Mouse (Mus musculus) lung, embryonic 15.5 days (tissue): Measurements from ENCODE around the gene Ankrd40. TPM values are rescaled to one million over a fixed set of nuclear protein-coding genes. Genes with fewer than 3 reads are reported as not detected.

Source experiments
- ATAC-seq: fragments of 200-750 bp; cut with Nextera tagmentation; 2 replicates; pipeline ENCODE4 v1.8.0; 2017; ENCODE audit warnings: moderate number of reproducible peaks, borderline replicate concordance; ENCODE audit not compliant: low FRiP score, low TSS enrichment; ENCODE audit errors: extremely low read depth
- H3K27ac ChIP-seq: fragments of 300-500 bp; sonication (generic); 2 replicates; pipeline ENCODE4 v1.5.1; 2015; ENCODE audit warnings: moderate library complexity, mild to moderate bottlenecking, inconsistent platforms
- H3K27me3 ChIP-seq: fragments of 300-500 bp; sonication (generic); 2 replicates; pipeline ENCODE4 v1.6.1; 2015; ENCODE audit warnings: inconsistent platforms
- H3K36me3 ChIP-seq: fragments of 300-500 bp; sonication (generic); 2 replicates; pipeline ENCODE4 v1.6.1; 2015; ENCODE audit warnings: inconsistent platforms
- H3K4me1 ChIP-seq: fragments of 300-500 bp; sonication (generic); 2 replicates; pipeline ENCODE4 v1.6.1; 2015; ENCODE audit warnings: inconsistent platforms
- H3K4me2 ChIP-seq: fragments of 300-500 bp; sonication (generic); 2 replicates; pipeline ENCODE4 v1.6.1; 2015; ENCODE audit warnings: inconsistent platforms, mild to moderate bottlenecking, moderate library complexity
- H3K4me3 ChIP-seq: fragments of 300-500 bp; sonication (generic); 2 replicates; pipeline ENCODE4 v1.5.1; 2015; ENCODE audit warnings: mild to moderate bottlenecking, inconsistent platforms
- H3K9ac ChIP-seq: fragments of 300-500 bp; sonication (generic); 2 replicates; pipeline ENCODE4 v1.6.1; 2015; ENCODE audit warnings: inconsistent platforms
- H3K9me3 ChIP-seq: fragments of 300-500 bp; sonication (generic); 2 replicates; pipeline ENCODE4 v1.6.1; 2016; ENCODE audit warnings: inconsistent platforms
- WGBS: fragments of 180-500 bp; shearing (Covaris S2); methylation state at CpG from one replicate; pipeline ENCODE4 v1.1.7; 2015; 5-methylcytosine and 5-hydroxymethylcytosine counted together
- polyA plus RNA-seq: library from polyadenylated mRNA; unstranded; fragments of >200 nt; fragmentation: Nextera tagmentation; extraction: Ambion mirVana; gene quantifications from 2 replicates; pipeline ENCODE4 v1.2.1, GENCODE M21; 2015

The Ankrd40 gene
- polyA plus RNA-seq, 1 experiment from 2014 or later: 25.5 TPM

- no peak for ATAC-seq
- Histone ChIP-seq H3K36me3 (no peaks in the 10 kb centered on the region), H3K4me2 (no peak overlapping the region), H3K9me3 (no peaks in the 10 kb centered on the region), H3K4me1 (peaks cover 22% of the 10 kb centered on the region), H3K9ac (no peak overlapping the region), H3K27ac (no peak overlapping the region), H3K4me3 (no peak overlapping the region), H3K27me3 (peaks cover 6% of the 10 kb centered on the region; the same call in 1 of the 2 replicates)
- WGBS: 50% methylated on average over 6 of the region's 6 CpGs
These were observed 62.1 kb downstream of the Ankrd40 start for GRCm38 (mm10) chr11:94389724-94390396.

- no peak for ATAC-seq
- Histone ChIP-seq H3K27ac (no peak overlapping the region), H3K4me1 (peaks cover 15% of the 10 kb centered on the region), H3K4me2 (no peak overlapping the region), H3K27me3 (peaks cover 6% of the 10 kb centered on the region; the same call in 1 of the 2 replicates), H3K4me3 (no peak overlapping the region), H3K9ac (no peak overlapping the region), H3K9me3 (no peaks in the 10 kb centered on the region), H3K36me3 (no peaks in the 10 kb centered on the region)
- 81% methylated on average over 6 of the region's 6 CpGs for WGBS
These were observed 63.0 kb downstream of the Ankrd40 start for GRCm38 (mm10) chr11:94390825-94391224.

Other genes with a start within 250 kb of the Ankrd40 start
- 26.1 and 26.5 TPM in 2 replicates for gene Tob1, start 116.5 kb upstream of the Ankrd40 start, polyA plus RNA-seq
- gene Wfikkn2, start 82.0 kb upstream of the Ankrd40 start, polyA plus RNA-seq: 1.2 and 1.5 TPM in 2 replicates
- not detected in 2 replicates for gene Gm21885, start 46.1 kb upstream of the Ankrd40 start, polyA plus RNA-seq
- 107 TPM in 2 replicates for gene Luc7l3, start 6.0 kb upstream of the Ankrd40 start, polyA plus RNA-seq
- 5.3 TPM in 2 replicates for gene Abcc3, start 65.0 kb downstream of the Ankrd40 start, polyA plus RNA-seq
- 7.3 and 7.7 TPM in 2 replicates for gene Cacna1g, start 146.2 kb downstream of the Ankrd40 start, polyA plus RNA-seq
- 0.06 and 0.31 TPM in 2 replicates for gene Spata20, start 158.2 kb downstream of the Ankrd40 start, polyA plus RNA-seq
- gene Epn3, start 172.0 kb downstream of the Ankrd40 start, polyA plus RNA-seq: 16.8 and 17.3 TPM in 2 replicates
- gene Mycbpap, start 193.7 kb downstream of the Ankrd40 start, polyA plus RNA-seq: 4.6 and 5.4 TPM in 2 replicates
- 3.2 and 3.7 TPM in 2 replicates for gene Rsad1, start 221.3 kb downstream of the Ankrd40 start, polyA plus RNA-seq
- 2.3 and 2.7 TPM in 2 replicates for gene Chad, start 237.0 kb downstream of the Ankrd40 start, polyA plus RNA-seq